Mouse (Mus musculus): ENCODE data around the gene Gcc1. TPM values are rescaled to one million over a fixed set of nuclear protein-coding genes. Genes with fewer than 3 reads are reported as not detected.
A peak's percentile ranks its signal among the peaks of the same experiment; 100 is the strongest.

Gene Gcc1
- total RNA-seq (2021) = 1 to 10 TPM; 8.6 TPM

DNA sequence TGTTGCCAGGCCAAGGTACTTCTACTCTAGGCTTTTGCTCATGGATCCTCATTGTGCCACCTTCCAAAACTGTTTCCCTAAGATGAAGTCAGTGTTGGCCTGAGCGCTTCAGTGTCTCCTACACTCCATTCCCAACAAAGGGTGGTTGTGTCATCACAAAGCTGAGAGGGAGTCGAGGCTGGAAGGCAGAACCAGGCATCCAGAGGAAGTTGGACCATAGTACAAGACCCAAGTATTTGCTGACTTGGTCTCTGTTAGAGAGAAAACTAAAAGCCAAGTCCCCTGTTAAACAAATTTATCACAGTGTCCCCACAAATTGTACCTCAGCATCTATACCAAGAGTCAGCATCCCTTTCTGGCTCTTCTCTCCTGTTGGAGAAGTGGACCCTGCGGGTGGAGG, at the start of gene Gcc1:
Gcc1 (minus strand) TSS at position 101 of the 400 bp plus-strand sequence.
- no peak for DNase-seq

- no peak for DNase-seq
Measured at GRCm38 (mm10) chr6:28474839-28475238, 46.6 kb upstream of the Gcc1 start, which contains the start of gene Snd1. Gene Snd1, plus strand, starts transcription at chr6:28475139.

GRCm38 (mm10) chr6:28474211-28474610, 46.0 kb upstream of the Gcc1 start:
- DNase-seq = no peak

DNA sequence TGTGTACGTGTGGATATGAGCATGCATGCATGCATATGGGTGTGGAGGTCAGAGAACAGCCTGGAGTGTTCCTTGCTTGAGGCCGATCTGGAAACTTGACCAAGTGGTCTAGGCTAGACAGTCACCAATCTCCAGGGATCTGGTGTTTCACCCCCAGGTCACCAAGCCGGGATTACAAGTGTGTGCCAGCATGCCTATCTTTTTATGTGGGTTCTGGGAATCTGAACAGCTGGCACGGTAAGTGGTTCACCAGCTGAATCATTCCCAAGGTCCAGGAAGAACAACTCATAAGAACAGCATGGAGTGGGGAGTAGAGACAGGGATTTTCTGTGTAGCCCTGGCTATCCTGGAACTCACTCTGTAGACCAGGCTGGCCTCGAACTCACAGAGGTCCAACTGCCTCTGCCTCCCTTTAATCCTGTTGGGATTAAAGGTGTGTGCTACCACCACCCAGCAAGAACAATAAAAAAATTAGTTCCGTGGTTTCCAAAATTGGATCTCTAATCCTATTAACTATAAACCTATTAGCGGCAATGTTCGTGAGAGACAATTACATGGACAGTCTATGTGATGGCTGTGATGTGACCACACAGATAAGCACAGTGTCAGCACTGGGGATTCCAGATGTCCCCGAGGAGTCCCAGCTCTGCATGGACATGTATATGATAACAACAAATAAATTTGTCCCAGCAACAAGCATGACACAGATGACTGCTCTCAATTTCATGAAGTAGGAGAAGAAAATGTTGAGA, 43.3 kb upstream of the Gcc1 start:
- DNase-seq = no peak

GRCm38 (mm10) chr6:28470621-28471020, 42.4 kb upstream of the Gcc1 start:
- no peak for DNase-seq

- DNase-seq = no peak
Measured at GRCm38 (mm10) chr6:28470017-28470602, 41.9 kb upstream of the Gcc1 start.

DNA sequence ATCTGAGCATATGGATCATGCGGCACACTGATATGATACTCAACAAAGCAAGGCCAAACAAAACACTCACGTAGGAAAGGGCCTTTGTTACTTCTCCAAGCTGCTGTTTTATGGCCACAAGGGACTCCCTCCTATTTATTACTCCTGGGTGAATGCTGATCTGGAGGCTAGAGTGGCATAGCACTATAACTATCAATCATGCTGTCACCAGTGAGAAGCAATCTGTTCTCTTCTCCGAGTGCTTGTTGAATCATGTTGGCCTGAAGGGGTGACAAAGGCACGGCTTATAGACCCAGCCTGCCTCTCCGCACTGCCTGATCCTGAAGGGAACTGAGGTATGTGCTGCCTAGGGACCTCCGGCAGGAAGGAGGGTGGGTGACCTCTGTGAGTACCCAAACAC, 36.4 kb upstream of the Gcc1 start:
- DNase-seq = no peak

DNA sequence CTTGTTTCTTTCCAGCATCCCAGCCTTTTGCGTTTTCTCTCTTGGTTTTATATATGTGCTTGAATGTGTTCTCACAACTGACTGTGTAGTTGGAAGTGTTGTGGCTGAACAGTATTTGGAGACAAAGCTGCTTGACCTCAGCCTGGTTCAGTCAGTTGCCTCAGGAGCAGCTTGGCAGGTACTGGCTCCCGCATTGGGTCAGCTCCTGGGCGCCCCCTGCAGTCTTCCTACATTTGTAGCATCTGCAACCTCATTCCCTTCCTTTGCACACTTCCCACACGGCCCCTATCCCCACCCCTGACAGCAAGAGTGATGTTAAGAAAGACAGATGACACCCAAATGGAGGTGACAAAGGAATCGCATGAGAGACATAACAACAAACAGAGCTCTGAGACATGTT, 32.3 kb upstream of the Gcc1 start:
- peak; percentile 82 for DNase-seq

- no peak for DNase-seq
Measured at GRCm38 (mm10) chr6:28459221-28459668, 31.1 kb upstream of the Gcc1 start.

DNA sequence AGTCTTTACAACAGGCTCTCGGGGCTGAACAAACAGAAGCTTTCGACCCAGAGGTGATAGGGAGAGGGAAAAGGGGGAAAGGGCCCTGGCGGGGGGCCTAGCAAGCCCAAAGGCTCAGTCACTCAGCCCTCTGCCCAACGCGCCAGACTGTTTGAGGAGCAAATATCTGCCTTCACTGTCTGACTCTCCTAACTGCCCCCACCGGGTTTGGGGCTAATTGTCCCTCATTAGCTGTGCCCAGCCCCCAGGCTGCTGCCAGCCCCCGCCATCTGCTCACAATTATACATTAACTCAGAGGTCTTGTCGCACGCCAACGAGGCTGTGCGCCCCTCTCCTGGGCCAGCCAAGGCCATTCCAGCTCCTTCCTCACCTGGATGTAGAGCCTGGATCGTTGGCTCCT, 22.8 kb upstream of the Gcc1 start:
- no peak for DNase-seq

- DNase-seq = no peak
Measured at GRCm38 (mm10) chr6:28450481-28450880, 22.3 kb upstream of the Gcc1 start.

DNA sequence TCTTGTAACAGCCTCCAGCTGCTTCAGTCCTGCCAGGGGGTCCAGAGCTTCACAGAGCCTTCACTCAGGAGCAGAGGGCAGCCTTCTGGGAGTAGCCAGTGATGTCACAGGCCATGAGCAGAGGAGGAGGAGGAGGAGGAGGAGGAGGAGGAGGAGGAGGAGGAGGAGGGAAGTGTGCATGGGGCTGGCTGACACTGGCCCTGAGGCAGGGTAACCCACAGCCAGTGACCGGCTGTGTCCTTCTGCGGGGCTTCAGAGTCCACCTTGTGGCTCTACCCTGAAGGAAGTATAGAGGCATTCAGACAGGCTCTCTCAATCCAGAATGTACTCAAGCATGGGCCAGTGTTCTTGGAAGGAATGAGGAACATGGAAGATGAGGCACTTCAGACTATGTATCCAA, 21.1 kb upstream of the Gcc1 start, which contains the start of gene Pax4:
Pax4 (minus strand) TSS at position 101 of the 400 bp plus-strand sequence.
- no peak for DNase-seq

DNA sequence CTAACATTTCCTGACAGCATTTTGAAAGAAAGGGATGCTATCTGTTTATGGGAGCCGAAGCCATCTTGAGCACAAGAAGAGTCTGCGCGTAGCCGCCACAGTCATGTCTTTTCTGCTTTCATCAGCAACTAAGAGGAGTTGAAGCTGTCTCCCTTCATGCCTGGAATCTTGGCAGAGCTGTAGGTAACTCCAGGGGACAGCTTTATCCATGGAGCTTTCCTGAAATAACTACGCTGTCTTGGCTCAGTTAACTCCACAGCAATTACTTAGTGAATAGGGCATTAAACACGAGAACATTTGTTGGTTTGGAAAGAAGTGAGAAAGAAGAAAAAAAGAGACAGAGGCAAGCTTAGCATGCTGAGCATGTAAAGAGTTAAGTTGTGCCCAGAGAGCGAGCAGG, 19.7 kb upstream of the Gcc1 start:
- DNase-seq = no peak

DNA sequence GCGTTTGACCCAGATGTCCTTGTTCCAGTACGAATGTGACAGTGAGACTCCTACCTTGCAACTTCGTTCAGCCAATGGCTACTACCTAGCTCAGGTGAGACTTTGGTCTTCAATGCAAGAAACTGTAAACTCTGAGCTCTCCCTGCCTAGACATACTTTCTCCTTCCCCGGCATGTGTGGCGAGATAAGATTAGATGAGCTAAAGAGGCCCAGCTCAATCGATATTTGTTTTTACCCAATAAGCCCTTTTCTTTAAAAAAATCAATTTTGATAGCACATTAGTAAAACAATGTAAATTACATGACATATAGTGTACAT, 3.3 kb upstream of the Gcc1 start:
- no peak for DNase-seq

DNA sequence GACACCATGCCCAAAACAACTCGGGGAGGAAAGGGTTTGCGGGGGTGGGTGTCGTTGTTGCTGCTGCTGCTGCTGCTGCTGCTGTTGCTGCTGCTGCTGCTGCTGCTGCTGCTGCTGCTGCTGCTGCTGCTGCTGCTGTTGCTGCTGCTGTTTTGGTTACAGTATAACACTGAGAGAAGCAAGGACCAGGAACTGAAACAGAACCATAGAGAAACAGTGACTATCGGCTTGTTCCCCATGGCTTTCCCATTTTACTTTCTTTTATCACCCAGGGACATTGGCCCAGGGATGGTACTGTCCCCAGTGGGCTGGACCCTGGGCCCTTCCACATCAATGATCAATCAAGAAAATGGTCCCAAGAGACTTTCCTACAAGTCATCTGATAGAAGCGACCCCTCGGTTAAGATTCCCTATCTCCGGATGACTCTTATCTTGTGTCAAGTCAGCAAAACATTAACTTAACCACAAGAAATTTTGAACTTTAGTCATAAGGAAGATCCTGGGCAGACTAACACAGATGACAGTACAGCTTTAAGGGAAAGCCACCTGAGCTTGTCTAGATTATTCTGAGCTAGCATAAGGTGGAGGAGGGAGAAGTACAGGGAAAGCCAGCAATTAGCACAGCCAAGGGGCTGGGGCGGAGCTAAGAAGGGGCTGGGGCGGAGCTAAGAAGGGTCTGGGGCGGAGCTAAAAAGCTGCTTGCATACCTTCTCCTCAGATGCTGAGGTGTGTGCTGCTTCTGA, 2.8 kb upstream of the Gcc1 start:
- DNase-seq = no peak

GRCm38 (mm10) chr6:28429870-28430269, 1.7 kb upstream of the Gcc1 start:
- DNase-seq = no peak

DNA sequence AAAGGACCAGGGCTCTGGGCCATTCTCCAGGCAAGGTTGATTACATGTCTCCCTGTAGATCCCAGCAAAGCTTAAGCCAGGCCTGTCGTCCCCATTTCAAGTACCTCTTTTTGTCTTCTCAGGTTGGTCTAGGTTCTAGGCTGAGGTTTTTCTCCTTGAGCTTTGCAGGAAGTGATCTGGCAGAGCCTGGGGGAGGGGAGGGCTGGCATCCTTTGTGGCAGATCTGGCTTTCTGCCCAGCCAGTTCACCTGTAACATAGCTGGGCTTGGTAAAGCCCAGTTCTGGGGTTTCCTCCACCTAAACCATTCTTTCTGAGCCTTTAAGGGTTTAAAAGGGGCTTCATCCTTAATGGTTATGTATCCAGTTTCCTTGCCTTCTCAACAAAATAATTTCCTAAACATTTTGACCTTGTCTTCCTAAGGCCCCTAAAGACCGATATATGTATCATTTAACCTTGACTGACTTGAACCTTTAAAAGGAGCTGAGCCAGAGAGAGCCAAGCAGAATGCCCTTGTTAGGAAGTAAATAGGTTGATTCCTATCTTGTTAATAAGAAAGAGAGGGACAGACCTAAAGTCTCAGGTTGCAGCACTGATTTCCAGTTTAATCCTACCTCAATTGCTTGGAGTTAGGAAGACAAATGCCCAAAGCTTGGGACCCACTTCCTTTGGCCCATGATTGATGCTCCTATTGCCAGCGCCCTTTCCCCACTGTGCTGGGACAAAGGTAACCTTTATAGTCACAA, 922 bp downstream of the Gcc1 start, which contains the start of gene Fscn3:
Fscn3 (plus strand) TSS at position 694 of the 744 bp plus-strand sequence.
- no peak for DNase-seq

- DNase-seq = no peak
Measured at GRCm38 (mm10) chr6:28425019-28425418, 3.2 kb downstream of the Gcc1 start.

DNA sequence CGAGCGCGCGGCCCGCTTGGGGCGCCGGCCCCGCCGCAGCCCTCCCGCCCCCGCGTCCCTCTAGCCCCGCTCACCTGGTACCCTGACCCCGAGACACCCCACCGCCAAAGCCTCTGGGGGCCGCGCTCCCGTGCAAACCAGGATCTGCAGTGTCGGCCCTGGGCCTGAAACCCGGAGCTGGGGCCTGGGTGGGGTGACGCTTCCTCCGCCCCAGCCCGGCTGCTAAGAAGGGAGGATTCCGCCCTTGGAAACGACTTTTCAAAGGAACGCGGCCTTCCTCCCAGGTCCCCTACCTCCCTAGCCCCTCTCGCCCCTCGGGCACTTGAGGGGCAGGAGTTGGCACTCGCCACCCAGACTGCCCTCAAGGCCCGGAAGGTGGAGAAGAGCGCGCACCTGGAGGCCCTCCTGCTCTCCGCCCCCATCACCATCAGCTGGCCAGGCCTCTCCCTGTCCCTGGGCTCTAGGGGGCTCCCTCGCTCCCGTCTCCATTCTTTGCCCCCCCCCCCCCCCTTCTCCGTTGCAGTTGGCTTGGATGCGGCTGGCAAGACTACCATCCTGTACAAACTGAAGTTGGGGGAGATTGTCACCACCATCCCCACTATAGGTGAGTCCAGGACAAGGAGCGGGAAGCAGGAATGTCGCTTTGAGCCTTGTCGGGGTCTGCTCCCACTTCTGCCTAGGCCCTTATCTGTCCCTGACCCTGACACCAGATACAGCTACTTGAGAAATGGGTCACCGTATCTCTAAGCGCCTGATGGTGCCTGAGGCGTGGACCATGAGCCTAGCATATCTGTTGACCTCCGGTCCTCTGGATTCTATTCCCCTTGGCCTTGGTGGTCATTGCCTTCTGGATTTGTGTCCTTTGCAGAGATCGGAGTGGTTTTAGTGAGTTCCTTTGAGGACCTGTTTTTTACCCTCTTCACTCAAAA, 4.2 kb downstream of the Gcc1 start:
- DNase-seq = peak; percentile 59

DNA sequence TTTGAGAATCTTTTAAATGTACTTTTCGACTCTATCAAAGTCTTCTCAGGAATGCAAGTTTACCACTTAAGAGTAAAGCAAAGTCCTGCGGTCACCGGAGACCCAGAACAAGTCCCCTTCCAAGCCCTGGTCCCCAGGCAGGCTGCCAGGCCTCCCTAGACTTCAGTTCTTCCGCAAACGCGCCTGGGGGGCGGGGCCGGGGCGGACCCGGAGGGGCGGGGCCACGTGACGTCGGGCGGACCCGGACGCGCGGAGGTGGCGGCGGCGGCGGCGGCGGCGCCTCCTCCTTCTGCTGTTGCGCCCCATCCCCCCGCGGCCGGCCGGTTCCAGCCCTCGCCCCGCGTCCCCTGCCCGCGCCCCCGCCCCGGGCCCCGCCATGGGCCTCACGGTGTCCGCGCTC, 4.9 kb downstream of the Gcc1 start, which contains the start of gene Arf5:
Arf5 (plus strand) TSS at position 248 of the 400 bp plus-strand sequence.
- peak; percentile 98 for DNase-seq

- DNase-seq = no peak
Measured at GRCm38 (mm10) chr6:28422651-28423290, 5.4 kb downstream of the Gcc1 start.

Data from heart, postnatal 4 days (tissue).